Mouse (Mus musculus): Measurements from ENCODE around the gene Ppp5c. TPM values are rescaled to one million over a fixed set of nuclear protein-coding genes. Genes with fewer than 3 reads are reported as not detected.

The Ppp5c gene
- polyA plus RNA-seq, 1 experiment from 2014 or later: 101 TPM

GRCm38 (mm10) chr7:16988405-16988804 is 39.3 kb downstream of the Ppp5c start:
- no peak for ATAC-seq (replicated peaks; ENCODE audit: low FRiP score, low TSS enrichment, low read depth)
- Histone ChIP-seq H3K27ac (ENCODE audit: low read depth) (peak overlapping the region; percentile 44; the same call in 1 of the 2 replicates), H3K4me1 (replicated peaks; ENCODE audit: control insufficient read depth, insufficient read depth, low read length) (peaks cover 42% of the 10 kb centered on the region)

GRCm38 (mm10) chr7:16987541-16988149 is 40.1 kb downstream of the Ppp5c start:
- no peak for ATAC-seq (replicated peaks; ENCODE audit: low FRiP score, low TSS enrichment, low read depth)
- H3K27me3 ChIP-seq (replicated peaks; ENCODE audit: control insufficient read depth, insufficient read depth, low read length): no peaks in the 10 kb centered on the region
- no peak overlapping the region for H3K9ac ChIP-seq (ENCODE audit: low read length)
- H3K4me2 ChIP-seq (ENCODE audit: low read length): no peak overlapping the region
- peak overlapping the region; percentile 44 for H3K27ac ChIP-seq (ENCODE audit: low read depth)
- peaks cover 42% of the 10 kb centered on the region for H3K4me1 ChIP-seq (replicated peaks; ENCODE audit: control insufficient read depth, insufficient read depth, low read length)
- DNase-seq (ENCODE audit: low spot score): no peak
- H3K4me3 ChIP-seq (ENCODE audit: low read depth, low read length): no peak overlapping the region
- 44% methylated on average over 7 of the region's 7 CpGs for WGBS
- no peaks in the 10 kb centered on the region for H3K9me3 ChIP-seq (ENCODE audit: control insufficient read depth, low read length)
- H3K36me3 ChIP-seq (ENCODE audit: control insufficient read depth, insufficient read depth, low read length): no peaks in the 10 kb centered on the region

More at GRCm38 (mm10) chr7:16988405-16988804, 39.3 kb downstream of the Ppp5c start:
- WGBS: 33% methylated on average over 3 of the region's 3 CpGs
- Histone ChIP-seq H3K9me3 (ENCODE audit: control insufficient read depth, low read length) (no peaks in the 10 kb centered on the region), H3K27me3 (replicated peaks; ENCODE audit: control insufficient read depth, insufficient read depth, low read length) (no peaks in the 10 kb centered on the region), H3K36me3 (ENCODE audit: control insufficient read depth, insufficient read depth, low read length) (no peaks in the 10 kb centered on the region), H3K9ac (ENCODE audit: low read length) (no peak overlapping the region), H3K4me2 (ENCODE audit: low read length) (no peak overlapping the region), H3K4me3 (ENCODE audit: low read depth, low read length) (no peak overlapping the region)
- peak; percentile 81 for DNase-seq (ENCODE audit: low spot score)

GRCm38 (mm10) chr7:16982859-16983568 is 44.7 kb downstream of the Ppp5c start, which contains the start of gene Gm42372:
Gene Gm42372, plus strand, starts transcription at chr7:16983086.
- Histone ChIP-seq H3K27ac (ENCODE audit: low read depth) (no peak within 1 kb of the TSS), H3K4me1 (replicated peaks; ENCODE audit: control insufficient read depth, insufficient read depth, low read length) (peaks cover 21% of the 10 kb centered on the region), H3K9ac (ENCODE audit: low read length) (no peak within 1 kb of the TSS), H3K4me2 (ENCODE audit: low read length) (peak within 1 kb of the TSS; percentile 28; the same call in 1 of the 2 replicates), H3K4me3 (ENCODE audit: low read depth, low read length) (no peak within 1 kb of the TSS), H3K27me3 (replicated peaks; ENCODE audit: control insufficient read depth, insufficient read depth, low read length) (no peaks in the 10 kb centered on the region), H3K9me3 (ENCODE audit: control insufficient read depth, low read length) (no peaks in the 10 kb centered on the region), H3K36me3 (ENCODE audit: control insufficient read depth, insufficient read depth, low read length) (no peaks in the 10 kb centered on the region)
- ATAC-seq (replicated peaks; ENCODE audit: low FRiP score, low TSS enrichment, low read depth) (no peak), DNase-seq (ENCODE audit: low spot score) (no peak)
- 28% methylated on average over 26 of the region's 26 CpGs for WGBS

- H3K9me3 ChIP-seq (ENCODE audit: control insufficient read depth, low read length): no peaks in the 10 kb centered on the region
- peak overlapping the region; percentile 50 for H3K4me2 ChIP-seq (ENCODE audit: low read length)
- DNase-seq (ENCODE audit: low spot score): peak; percentile 68
- no peaks in the 10 kb centered on the region for H3K27me3 ChIP-seq (replicated peaks; ENCODE audit: control insufficient read depth, insufficient read depth, low read length)
- peaks cover 13% of the 10 kb centered on the region for H3K4me1 ChIP-seq (replicated peaks; ENCODE audit: control insufficient read depth, insufficient read depth, low read length)
- H3K4me3 ChIP-seq (ENCODE audit: low read depth, low read length): peak overlapping the region; percentile 18; the same call in 1 of the 2 replicates
- peak; percentile 57; the same call in 1 of the 2 replicates for ATAC-seq (replicated peaks; ENCODE audit: low FRiP score, low TSS enrichment, low read depth)
- 0 out of 2 replicates have a peak overlapping the region, but pooled peaks have one; percentile 22 for H3K9ac ChIP-seq (ENCODE audit: low read length)
- peak overlapping the region; percentile 77 for H3K27ac ChIP-seq (ENCODE audit: low read depth)
- 3% methylated on average over 12 of the region's 12 CpGs for WGBS
- no peaks in the 10 kb centered on the region for H3K36me3 ChIP-seq (ENCODE audit: control insufficient read depth, insufficient read depth, low read length)
Measured at GRCm38 (mm10) chr7:16980348-16980747, 47.4 kb downstream of the Ppp5c start.

- WGBS: 95% methylated on average over 3 of the region's 3 CpGs
Measured at GRCm38 (mm10) chr7:16978593-16978992, 49.1 kb downstream of the Ppp5c start.

GRCm38 (mm10) chr7:16978173-16978572 is 49.6 kb downstream of the Ppp5c start:
- 78% methylated on average over 6 of the region's 6 CpGs for WGBS
- DNase-seq (ENCODE audit: low spot score): no peak
- no peak overlapping the region for H3K27ac ChIP-seq (ENCODE audit: low read depth)
- peaks cover 13% of the 10 kb centered on the region for H3K4me1 ChIP-seq (replicated peaks; ENCODE audit: control insufficient read depth, insufficient read depth, low read length)
- no peaks in the 10 kb centered on the region for H3K36me3 ChIP-seq (ENCODE audit: control insufficient read depth, insufficient read depth, low read length)
- no peak overlapping the region for H3K4me2 ChIP-seq (ENCODE audit: low read length)
- H3K27me3 ChIP-seq (replicated peaks; ENCODE audit: control insufficient read depth, insufficient read depth, low read length): no peaks in the 10 kb centered on the region
- H3K9me3 ChIP-seq (ENCODE audit: control insufficient read depth, low read length): no peaks in the 10 kb centered on the region
- no peak for ATAC-seq (replicated peaks; ENCODE audit: low FRiP score, low TSS enrichment, low read depth)
- no peak overlapping the region for H3K9ac ChIP-seq (ENCODE audit: low read length)
- no peak overlapping the region for H3K4me3 ChIP-seq (ENCODE audit: low read depth, low read length)

More at GRCm38 (mm10) chr7:16978593-16978992, 49.1 kb downstream of the Ppp5c start:
- H3K9me3 ChIP-seq (ENCODE audit: control insufficient read depth, low read length): no peaks in the 10 kb centered on the region
- H3K27ac ChIP-seq (ENCODE audit: low read depth): no peak overlapping the region
- H3K9ac ChIP-seq (ENCODE audit: low read length): no peak overlapping the region
- ATAC-seq (replicated peaks; ENCODE audit: low FRiP score, low TSS enrichment, low read depth) (no peak), DNase-seq (ENCODE audit: low spot score) (no peak)
- no peak overlapping the region for H3K4me2 ChIP-seq (ENCODE audit: low read length)
- no peaks in the 10 kb centered on the region for H3K27me3 ChIP-seq (replicated peaks; ENCODE audit: control insufficient read depth, insufficient read depth, low read length)
- no peak overlapping the region for H3K4me3 ChIP-seq (ENCODE audit: low read depth, low read length)
- H3K36me3 ChIP-seq (ENCODE audit: control insufficient read depth, insufficient read depth, low read length): no peaks in the 10 kb centered on the region
- peaks cover 13% of the 10 kb centered on the region for H3K4me1 ChIP-seq (replicated peaks; ENCODE audit: control insufficient read depth, insufficient read depth, low read length)

GRCm38 (mm10) chr7:16976298-16976697 is 51.4 kb downstream of the Ppp5c start:
- ATAC-seq (replicated peaks; ENCODE audit: low FRiP score, low TSS enrichment, low read depth): no peak
- H3K27ac ChIP-seq (ENCODE audit: low read depth): no peak overlapping the region
- H3K27me3 ChIP-seq (replicated peaks; ENCODE audit: control insufficient read depth, insufficient read depth, low read length): no peaks in the 10 kb centered on the region
- no peaks in the 10 kb centered on the region for H3K9me3 ChIP-seq (ENCODE audit: control insufficient read depth, low read length)
- no peak for DNase-seq (ENCODE audit: low spot score)
- WGBS: 60% methylated on average over 8 of the region's 8 CpGs
- H3K4me1 ChIP-seq (replicated peaks; ENCODE audit: control insufficient read depth, insufficient read depth, low read length): peaks cover 13% of the 10 kb centered on the region
- H3K4me3 ChIP-seq (ENCODE audit: low read depth, low read length): no peak overlapping the region
- H3K9ac ChIP-seq (ENCODE audit: low read length): no peak overlapping the region
- H3K4me2 ChIP-seq (ENCODE audit: low read length): no peak overlapping the region
- no peaks in the 10 kb centered on the region for H3K36me3 ChIP-seq (ENCODE audit: control insufficient read depth, insufficient read depth, low read length)

GRCm38 (mm10) chr7:16974018-16974417 is 53.7 kb downstream of the Ppp5c start:
- ATAC-seq (replicated peaks; ENCODE audit: low FRiP score, low TSS enrichment, low read depth) (no peak), DNase-seq (ENCODE audit: low spot score) (no peak)
- H3K4me2 ChIP-seq (ENCODE audit: low read length): no peak overlapping the region
- no peaks in the 10 kb centered on the region for H3K4me1 ChIP-seq (replicated peaks; ENCODE audit: control insufficient read depth, insufficient read depth, low read length)
- WGBS: 67% methylated on average over 6 of the region's 6 CpGs
- no peak overlapping the region for H3K27ac ChIP-seq (ENCODE audit: low read depth)
- H3K9me3 ChIP-seq (ENCODE audit: control insufficient read depth, low read length): no peaks in the 10 kb centered on the region
- no peaks in the 10 kb centered on the region for H3K36me3 ChIP-seq (ENCODE audit: control insufficient read depth, insufficient read depth, low read length)
- H3K4me3 ChIP-seq (ENCODE audit: low read depth, low read length): no peak overlapping the region
- H3K9ac ChIP-seq (ENCODE audit: low read length): no peak overlapping the region
- H3K27me3 ChIP-seq (replicated peaks; ENCODE audit: control insufficient read depth, insufficient read depth, low read length): no peaks in the 10 kb centered on the region

Measured in intestine, embryonic 14.5 days (tissue).